Comparison of ENCODE assay signal across 13 mouse cellular contexts in the genomic region with DNA sequence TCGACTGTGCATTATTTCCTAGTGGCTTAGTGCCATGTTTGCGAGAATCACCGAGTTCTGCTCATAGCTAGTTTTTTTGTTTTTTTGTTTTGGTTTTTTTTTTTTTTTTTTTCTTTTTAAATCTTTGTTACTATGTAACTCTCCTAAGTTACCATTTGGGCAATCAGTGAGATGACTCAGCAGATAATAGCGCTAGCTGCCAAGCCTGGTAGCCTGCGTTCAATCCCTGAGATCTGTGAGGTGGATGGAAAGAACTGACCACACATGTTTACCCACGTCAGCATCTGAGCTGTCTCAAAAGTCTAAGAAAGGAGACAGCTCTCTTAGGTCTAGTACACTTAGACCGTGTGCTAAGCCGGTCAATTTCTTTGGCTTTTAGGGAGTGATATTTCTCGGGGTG.
DNase-seq lines count a peak whose midpoint lies in the region; ATAC-seq lines count a peak whose summit lies in the region.
"Had no signal": no experiment of that assay in that cellular context is flagged by ENCODE, and none has a peak within 500 bp of the region (broad histone marks: within the 10 kb centered on the region; RNA-seq: fewer than 3 reads in every experiment).

No protein-coding gene starts in this region.

- DNase-seq in hindbrain, embryonic 14.5 days (ENCODE audit: low spot score) = no peak
- no peak for DNase-seq in hindbrain, embryonic 11.5 days (ENCODE audit: low spot score)
- DNase-seq in midbrain, embryonic 11.5 days (ENCODE audit: low spot score, missing footprints) = no peak
- no peak for DNase-seq in frontal cortex, postnatal 36 days (ENCODE audit: low spot score in 2 of 2)
- DNase-seq in cerebellum, postnatal 25 days = no peak
- DNase-seq: cerebellum, adult 11-12 months; right cerebral cortex, postnatal 14 days; thymus, postnatal 14 days had no signal

- ATAC-seq in hindbrain, embryonic 14.5 days (ENCODE audit: low FRiP score) = no peak
- ATAC-seq in hindbrain, embryonic 11.5 days (ENCODE audit: low FRiP score) = no peak
- ATAC-seq in midbrain, embryonic 13.5 days = no peak
- ATAC-seq in midbrain, embryonic 11.5 days (ENCODE audit: low FRiP score) = no peak
- ATAC-seq in granulocyte monocyte progenitor cell, adult 5-6 weeks (replicated peaks; ENCODE audit: poor library complexity, severe bottlenecking) = peak; percentile 51; the same call in 1 of the 2 replicates
- ATAC-seq in stomach, embryonic 16.5 days (ENCODE audit: insufficient read depth, low FRiP score) = no peak

- H3K27me3 ChIP-seq in hindbrain, embryonic 14.5 days (ENCODE audit: control insufficient read depth, insufficient read depth, low read length) = no peaks in the 10 kb centered on the region
- H3K27me3 ChIP-seq in hindbrain, embryonic 11.5 days (ENCODE audit: control insufficient read depth, insufficient read depth, low read length) = no peaks in the 10 kb centered on the region
- no peaks in the 10 kb centered on the region for H3K27me3 ChIP-seq in midbrain, embryonic 13.5 days
- no peaks in the 10 kb centered on the region for H3K27me3 ChIP-seq in midbrain, embryonic 11.5 days (ENCODE audit: control insufficient read depth, insufficient read depth, low read length)
- H3K27me3 ChIP-seq in stomach, embryonic 16.5 days (ENCODE audit: control insufficient read depth, insufficient read depth, low read length) = no peaks in the 10 kb centered on the region
- H3K27me3 ChIP-seq: heart, embryonic 13.5 days had no signal

- H3K36me3 ChIP-seq in hindbrain, embryonic 14.5 days (replicated peaks; ENCODE audit: control insufficient read depth, insufficient read depth) = no peaks in the 10 kb centered on the region
- H3K36me3 ChIP-seq in hindbrain, embryonic 11.5 days (ENCODE audit: control insufficient read depth, insufficient read depth, low read length) = no peaks in the 10 kb centered on the region
- no peaks in the 10 kb centered on the region for H3K36me3 ChIP-seq in midbrain, embryonic 13.5 days
- H3K36me3 ChIP-seq in midbrain, embryonic 11.5 days (ENCODE audit: control insufficient read depth, insufficient read depth, low read length) = no peaks in the 10 kb centered on the region
- H3K36me3 ChIP-seq in stomach, embryonic 16.5 days (ENCODE audit: control insufficient read depth, insufficient read depth, low read length) = no peaks in the 10 kb centered on the region
- H3K36me3 ChIP-seq: heart, embryonic 13.5 days had no signal

- no peak overlapping the region for H3K9ac ChIP-seq in hindbrain, embryonic 14.5 days
- no peak overlapping the region for H3K9ac ChIP-seq in hindbrain, embryonic 11.5 days (ENCODE audit: low read depth, low read length)
- H3K9ac ChIP-seq in midbrain, embryonic 13.5 days (replicated peaks) = no peak overlapping the region
- H3K9ac ChIP-seq in midbrain, embryonic 11.5 days (ENCODE audit: low read length) = no peak overlapping the region
- H3K9ac ChIP-seq in stomach, embryonic 16.5 days (ENCODE audit: low read length) = no peak overlapping the region
- H3K9ac ChIP-seq: heart, embryonic 13.5 days; liver, embryonic 14.5 days had no signal

- H3K4me2 ChIP-seq in hindbrain, embryonic 14.5 days (replicated peaks) = no peak overlapping the region
- no peak overlapping the region for H3K4me2 ChIP-seq in hindbrain, embryonic 11.5 days (replicated peaks; ENCODE audit: low read depth, low read length)
- H3K4me2 ChIP-seq in midbrain, embryonic 13.5 days (replicated peaks) = no peak overlapping the region
- no peak overlapping the region for H3K4me2 ChIP-seq in midbrain, embryonic 11.5 days
- no peak overlapping the region for H3K4me2 ChIP-seq in stomach, embryonic 16.5 days (ENCODE audit: low read depth, low read length)
- H3K4me2 ChIP-seq: heart, embryonic 13.5 days had no signal

- no peak overlapping the region for H3K4me3 ChIP-seq in hindbrain, embryonic 14.5 days (replicated peaks; ENCODE audit: low read length)
- H3K4me3 ChIP-seq in hindbrain, embryonic 11.5 days (ENCODE audit: low read depth, low read length) = no peak overlapping the region
- no peak overlapping the region for H3K4me3 ChIP-seq in midbrain, embryonic 13.5 days (replicated peaks)
- no peak overlapping the region for H3K4me3 ChIP-seq in midbrain, embryonic 11.5 days (ENCODE audit: low read depth, low read length)
- H3K4me3 ChIP-seq in stomach, embryonic 16.5 days (replicated peaks; ENCODE audit: low read length) = no peak overlapping the region
- H3K4me3 ChIP-seq: heart, embryonic 13.5 days had no signal

- H3K4me1 ChIP-seq in hindbrain, embryonic 14.5 days (replicated peaks; ENCODE audit: control insufficient read depth, insufficient read depth, low read length) = peaks cover 47% of the 10 kb centered on the region
- H3K4me1 ChIP-seq in hindbrain, embryonic 11.5 days (replicated peaks; ENCODE audit: control insufficient read depth, insufficient read depth, low read length) = no peaks in the 10 kb centered on the region
- peaks cover 66% of the 10 kb centered on the region for H3K4me1 ChIP-seq in midbrain, embryonic 13.5 days (replicated peaks)
- H3K4me1 ChIP-seq in midbrain, embryonic 11.5 days (ENCODE audit: control insufficient read depth, insufficient read depth, low read length) = peaks cover 24% of the 10 kb centered on the region
- H3K4me1 ChIP-seq in stomach, embryonic 16.5 days (ENCODE audit: control insufficient read depth, insufficient read depth, low read length) = peaks cover 44% of the 10 kb centered on the region

- no peaks in the 10 kb centered on the region for H3K9me3 ChIP-seq in hindbrain, embryonic 14.5 days (ENCODE audit: control insufficient read depth, low read length)
- no peaks in the 10 kb centered on the region for H3K9me3 ChIP-seq in hindbrain, embryonic 11.5 days (ENCODE audit: control insufficient read depth, low read length)
- H3K9me3 ChIP-seq in midbrain, embryonic 13.5 days = no peaks in the 10 kb centered on the region
- H3K9me3 ChIP-seq in midbrain, embryonic 11.5 days (ENCODE audit: control insufficient read depth, low read length) = no peaks in the 10 kb centered on the region
- no peaks in the 10 kb centered on the region for H3K9me3 ChIP-seq in stomach, embryonic 16.5 days (replicated peaks; ENCODE audit: control insufficient read depth, low read length)
- H3K9me3 ChIP-seq: heart, embryonic 13.5 days had no signal

- WGBS in hindbrain, embryonic 14.5 days = 75% methylated on average over 9 of the region's 9 CpGs
- 87% methylated on average over 9 of the region's 9 CpGs for WGBS in hindbrain, embryonic 11.5 days
- 82% methylated on average over 9 of the region's 9 CpGs for WGBS in midbrain, embryonic 13.5 days
- 86% methylated on average over 9 of the region's 9 CpGs for WGBS in midbrain, embryonic 11.5 days
- WGBS in stomach, embryonic 16.5 days = 55% methylated on average over 9 of the region's 9 CpGs

- H3K27ac ChIP-seq in hindbrain, embryonic 14.5 days = peak overlapping the region; percentile 21; the same call in 1 of the 2 replicates
- no peak overlapping the region for H3K27ac ChIP-seq in hindbrain, embryonic 11.5 days (ENCODE audit: low read depth, low read length)
- peak overlapping the region; percentile 1; the same call in 1 of the 2 replicates for H3K27ac ChIP-seq in midbrain, embryonic 13.5 days
- no peak overlapping the region for H3K27ac ChIP-seq in midbrain, embryonic 11.5 days (ENCODE audit: low read depth, low read length)
- H3K27ac ChIP-seq in stomach, embryonic 16.5 days (ENCODE audit: low read length) = peak overlapping the region; percentile 67
- H3K27ac ChIP-seq: heart, embryonic 13.5 days; liver, embryonic 14.5 days had no signal

Comparison
In these comparisons a context has a peak if more than half of its experiments do, and no peak if none do; other contexts are left out.
1. H3K27ac ChIP-seq: peak in hindbrain, embryonic 14.5 days (single experiment), midbrain, embryonic 13.5 days (single experiment) and stomach, embryonic 16.5 days (single experiment); none in hindbrain, embryonic 11.5 days (single experiment) and midbrain, embryonic 11.5 days (single experiment).